Mouse (Mus musculus) kidney, adult 11 months (tissue): Measurements from ENCODE around the gene Sv2a.
"Not testable (repeated sequence)": the region's sequence is repeated elsewhere in the genome, so short reads cannot be mapped to it uniquely, and the experiment has no call there.

ENCODE experiments used
- DNase-seq: peaks from one replicate; pipeline ENCODE4 v3.0.0; 2022

Sv2a gene

DNA sequence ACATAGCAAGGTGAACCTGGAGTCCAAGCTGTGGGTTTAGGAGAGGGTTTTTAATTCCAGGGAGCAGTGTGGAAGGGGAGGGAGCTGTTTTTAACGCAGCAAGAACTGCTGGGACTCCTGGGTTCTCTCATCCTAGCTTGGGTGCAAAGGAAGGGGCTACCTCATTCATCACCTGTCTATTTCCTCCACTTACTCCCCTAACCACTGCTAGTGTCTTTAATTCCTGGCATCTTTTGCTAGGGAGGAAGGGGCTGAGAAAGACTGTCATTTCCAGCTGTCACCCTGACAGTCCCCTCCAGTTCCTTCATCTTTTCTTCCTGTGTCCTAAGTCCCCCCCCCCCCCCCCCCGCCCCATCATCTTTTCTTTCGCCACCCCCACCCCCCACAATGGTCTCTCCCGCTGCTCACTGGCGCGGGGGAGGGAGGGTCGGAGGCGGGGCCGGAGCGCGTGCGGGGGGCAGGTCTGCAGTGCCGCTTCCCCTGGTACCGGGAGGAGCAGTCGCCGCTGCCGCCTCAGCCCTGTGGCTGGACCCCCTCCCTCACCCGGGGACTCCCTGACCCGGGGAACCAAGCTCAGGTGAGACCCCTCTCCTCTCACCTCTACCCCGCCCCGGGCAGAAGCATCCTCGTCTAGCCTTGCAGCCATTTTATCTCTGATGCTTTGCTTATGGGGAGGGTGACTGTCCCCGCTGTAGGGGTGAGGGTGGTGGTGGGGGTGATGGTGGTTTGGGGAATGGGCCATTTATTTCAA is at the start of gene Sv2a:
Gene Sv2a, plus strand, starts transcription at position 425 of the 751 bp plus-strand sequence.
- no peak for DNase-seq

DNA sequence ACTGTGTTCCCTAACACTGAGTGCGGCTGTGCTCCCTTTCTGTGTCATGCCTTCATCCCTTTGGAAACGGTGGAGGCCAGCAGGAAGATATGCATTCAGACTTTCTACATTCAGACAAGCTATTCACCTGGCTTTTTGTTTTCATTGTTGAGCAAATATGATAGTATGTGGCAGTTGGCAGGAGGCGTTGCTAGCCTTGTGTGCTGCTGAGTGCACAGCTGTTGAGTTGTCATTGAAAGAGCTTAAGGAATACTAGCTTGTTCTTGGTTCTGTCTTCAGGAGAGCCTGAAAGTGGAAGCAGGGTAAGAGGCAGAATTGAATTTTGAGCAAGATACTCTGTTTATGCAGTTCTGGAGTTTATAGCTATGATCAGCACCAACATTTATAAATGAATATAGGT is 48.5 kb upstream of the Sv2a start:
- DNase-seq = no peak

DNA sequence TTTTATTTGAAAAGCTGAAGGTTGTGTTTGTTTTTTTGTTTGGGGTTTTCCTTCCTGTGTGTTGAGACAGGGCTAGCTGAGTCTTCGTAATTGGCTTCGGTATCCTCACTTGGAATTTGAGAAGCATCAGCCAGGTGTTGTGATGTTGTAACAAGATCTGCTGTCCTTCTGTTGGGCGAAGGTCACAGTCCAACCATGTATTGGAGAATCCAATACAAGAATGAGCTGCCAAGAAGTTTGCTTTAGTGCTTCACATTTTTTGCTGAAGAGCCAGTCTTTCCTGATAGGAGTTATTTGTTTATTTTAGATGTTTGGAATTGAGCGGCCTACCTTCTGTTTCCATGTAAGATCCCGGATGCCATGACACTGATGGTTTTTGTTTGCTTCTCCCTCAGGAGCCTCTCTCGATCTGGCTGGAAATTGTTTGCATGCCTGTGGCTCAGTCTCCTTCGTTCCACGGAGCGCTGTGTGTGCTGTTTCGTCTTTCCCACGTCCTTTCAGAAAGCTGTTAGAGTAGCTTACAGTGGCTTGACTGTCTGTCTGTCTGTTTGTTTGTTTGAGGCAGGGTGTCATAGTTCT is 47.5 kb upstream of the Sv2a start:
- peak; percentile 60 for DNase-seq

DNA sequence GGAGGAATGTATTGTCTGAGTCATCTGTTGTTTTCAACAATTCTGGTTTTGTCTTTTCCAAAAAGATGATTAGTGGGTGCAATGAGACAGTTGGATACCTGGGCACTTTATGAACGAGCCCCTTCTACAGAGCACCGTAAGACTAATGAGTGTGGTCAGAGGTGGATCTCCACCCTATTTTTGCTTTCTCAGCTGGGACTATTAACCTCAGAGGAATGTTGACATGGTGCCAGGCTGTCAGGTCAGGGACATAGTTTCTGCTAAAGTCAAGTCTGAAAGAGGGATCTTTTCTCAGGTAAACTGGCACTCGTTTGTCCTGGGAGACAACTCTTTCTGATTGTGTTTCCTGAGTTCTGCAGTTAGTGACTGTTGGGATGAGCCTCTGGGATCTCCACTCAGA is 45.9 kb upstream of the Sv2a start:
- peak; percentile 81 for DNase-seq

DNA sequence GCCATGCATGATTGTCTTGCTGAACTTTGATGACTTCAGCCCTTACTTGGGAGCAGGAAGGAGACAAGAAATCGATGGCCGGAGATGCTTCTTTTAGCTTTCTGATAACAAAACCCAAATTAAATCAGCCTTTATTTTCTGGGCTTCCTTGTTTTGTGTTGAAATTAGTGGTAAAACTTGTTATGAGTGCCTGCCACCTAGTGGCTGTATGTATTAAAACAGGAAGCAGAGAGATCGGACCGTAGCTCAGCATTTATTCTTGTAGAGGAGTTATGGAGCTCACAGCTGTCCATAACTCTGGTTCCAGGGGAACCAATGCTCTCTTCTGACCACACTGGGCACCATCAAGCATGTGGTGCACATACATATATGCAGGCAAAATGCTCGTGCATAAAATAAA is 33.0 kb upstream of the Sv2a start:
- no peak for DNase-seq

DNA sequence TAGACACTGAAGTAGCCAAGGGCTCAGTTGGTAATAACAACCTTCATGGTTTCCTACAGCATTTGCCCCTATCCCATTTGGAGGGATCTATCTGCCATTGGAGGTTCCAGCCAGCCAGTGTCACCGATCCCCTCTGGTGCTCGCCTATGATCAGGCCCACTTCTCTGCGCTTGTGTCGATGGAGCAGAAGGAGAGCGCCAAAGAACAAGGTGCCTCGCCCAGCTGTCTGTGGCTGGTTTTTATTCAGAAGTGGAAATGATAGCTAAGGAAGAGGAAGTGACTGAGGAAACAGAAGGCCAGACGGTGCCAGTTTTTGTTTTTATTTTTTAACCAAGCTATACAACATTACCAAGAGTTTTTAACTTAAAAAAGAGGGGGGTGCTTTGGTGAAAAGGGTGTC is 29.1 kb upstream of the Sv2a start:
- no peak for DNase-seq

DNA sequence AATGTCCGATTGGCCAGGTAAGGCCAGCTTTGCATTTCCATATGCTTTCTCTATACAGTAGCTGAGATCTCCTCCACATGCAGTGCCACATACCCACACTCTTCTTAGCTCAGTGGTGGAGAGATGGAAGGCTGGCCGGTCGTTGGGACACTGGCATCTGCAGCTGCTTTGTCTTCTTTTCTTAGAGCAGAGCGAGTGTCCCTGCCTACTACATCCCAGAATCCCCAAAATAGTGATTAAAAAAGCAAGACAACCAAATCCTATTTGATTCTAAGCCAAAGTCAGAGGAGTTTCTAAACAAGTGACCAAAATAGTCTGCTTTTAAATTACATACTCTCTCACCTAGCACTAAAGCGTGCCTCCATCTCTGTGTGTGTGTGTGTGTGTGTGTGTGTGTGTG is 28.3 kb upstream of the Sv2a start:
- no peak for DNase-seq

DNA sequence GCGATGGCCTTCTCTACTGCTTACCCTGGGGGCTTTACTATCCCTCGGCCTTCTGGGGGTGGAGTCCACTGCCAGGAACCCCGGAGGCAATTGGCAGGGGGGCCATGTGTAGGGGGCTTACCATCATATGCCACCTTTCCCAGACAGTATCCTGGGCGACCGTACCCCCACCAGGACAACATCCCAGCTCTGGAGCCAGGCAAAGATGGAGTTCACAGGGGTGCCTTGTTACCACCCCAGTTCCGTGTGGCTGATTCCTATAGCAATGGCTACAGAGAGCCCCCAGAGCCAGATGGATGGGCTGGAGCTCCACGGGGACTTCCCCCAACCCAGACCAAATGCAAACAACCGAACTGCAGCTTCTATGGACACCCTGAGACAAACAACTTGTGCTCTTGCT is 25.4 kb upstream of the Sv2a start:
- DNase-seq = no peak

DNA sequence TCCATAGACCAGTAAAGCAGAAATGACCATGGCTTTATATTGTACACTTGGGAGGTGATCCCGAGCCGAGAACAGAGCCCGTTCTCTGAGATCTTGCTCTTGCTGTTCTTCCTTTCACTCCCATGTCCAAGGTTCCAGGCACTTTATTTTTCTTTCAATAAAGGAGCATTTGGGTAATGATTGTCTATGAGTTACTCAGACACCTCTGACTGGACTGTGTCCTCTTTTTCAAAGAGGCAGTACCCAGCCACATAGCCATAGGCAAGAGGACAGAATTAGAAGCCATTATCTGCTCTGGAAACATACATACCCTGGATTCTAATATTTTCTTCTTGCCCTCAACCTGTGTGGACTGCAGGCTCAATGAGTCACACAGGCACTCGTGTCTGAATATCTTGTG is 21.1 kb upstream of the Sv2a start:
- DNase-seq = no peak

DNA sequence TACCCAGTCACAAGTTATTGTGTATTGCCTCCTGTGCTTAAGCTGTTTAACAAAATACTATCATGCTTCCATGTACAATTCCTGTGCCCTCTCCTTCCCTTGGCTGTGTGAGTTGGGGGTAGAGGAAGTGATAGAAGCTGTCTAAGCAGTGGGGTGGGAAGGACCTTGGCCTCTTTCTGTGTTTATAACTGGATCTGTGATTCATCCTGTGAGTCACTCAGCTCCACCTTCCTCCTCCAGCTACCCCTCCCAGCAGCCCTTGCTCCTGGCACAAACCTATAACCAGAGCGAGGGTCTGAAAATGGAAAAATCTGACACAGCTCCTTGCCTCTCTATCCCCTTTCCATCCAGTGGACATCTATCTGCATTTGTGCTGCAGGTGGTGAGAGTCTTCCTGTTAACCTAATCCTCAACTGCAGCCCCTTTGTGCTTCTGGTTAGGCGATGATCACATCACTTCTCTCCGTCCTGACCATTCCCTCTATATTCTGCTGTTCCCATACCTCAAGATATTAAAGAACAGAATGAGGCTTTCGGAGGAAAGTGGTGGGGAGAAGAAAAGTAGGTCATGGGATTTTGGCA is 20.6 kb upstream of the Sv2a start:
- peak; percentile 77 for DNase-seq

DNA sequence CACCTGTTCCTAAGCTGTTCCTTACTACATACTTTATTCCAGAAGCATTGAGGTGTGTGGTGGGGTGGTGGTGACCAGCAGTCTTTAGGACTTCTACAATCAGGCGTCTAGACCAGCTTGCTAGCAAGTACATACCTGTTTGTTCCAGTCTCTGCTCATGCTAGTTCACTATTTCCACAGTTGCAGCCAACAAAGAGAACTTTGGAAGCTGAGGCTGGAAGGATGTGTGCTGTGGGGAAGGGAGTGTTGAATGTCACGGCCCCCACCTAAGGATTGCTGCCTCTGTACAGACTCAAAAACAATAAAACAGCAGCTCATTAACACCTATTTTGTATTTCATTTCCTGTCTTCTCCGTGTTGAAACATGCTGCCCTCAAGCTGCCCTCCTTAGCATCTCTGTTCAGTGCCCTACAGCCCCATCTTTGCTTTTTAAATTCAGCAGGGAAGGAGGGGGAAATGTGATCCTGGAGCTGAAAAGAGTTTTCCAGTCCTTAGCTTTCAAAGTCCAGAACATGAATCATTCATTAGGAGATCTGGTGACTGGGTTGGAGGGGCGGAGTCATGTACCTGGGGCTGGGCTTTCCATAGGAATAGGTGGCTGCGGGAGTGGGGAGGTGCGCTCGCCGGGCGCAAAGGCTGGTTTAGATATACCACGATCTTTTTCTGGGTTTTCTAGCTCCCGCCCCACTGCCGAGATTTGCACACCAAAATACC is 20.0 kb upstream of the Sv2a start:
- peak; percentile 92 for DNase-seq

DNA sequence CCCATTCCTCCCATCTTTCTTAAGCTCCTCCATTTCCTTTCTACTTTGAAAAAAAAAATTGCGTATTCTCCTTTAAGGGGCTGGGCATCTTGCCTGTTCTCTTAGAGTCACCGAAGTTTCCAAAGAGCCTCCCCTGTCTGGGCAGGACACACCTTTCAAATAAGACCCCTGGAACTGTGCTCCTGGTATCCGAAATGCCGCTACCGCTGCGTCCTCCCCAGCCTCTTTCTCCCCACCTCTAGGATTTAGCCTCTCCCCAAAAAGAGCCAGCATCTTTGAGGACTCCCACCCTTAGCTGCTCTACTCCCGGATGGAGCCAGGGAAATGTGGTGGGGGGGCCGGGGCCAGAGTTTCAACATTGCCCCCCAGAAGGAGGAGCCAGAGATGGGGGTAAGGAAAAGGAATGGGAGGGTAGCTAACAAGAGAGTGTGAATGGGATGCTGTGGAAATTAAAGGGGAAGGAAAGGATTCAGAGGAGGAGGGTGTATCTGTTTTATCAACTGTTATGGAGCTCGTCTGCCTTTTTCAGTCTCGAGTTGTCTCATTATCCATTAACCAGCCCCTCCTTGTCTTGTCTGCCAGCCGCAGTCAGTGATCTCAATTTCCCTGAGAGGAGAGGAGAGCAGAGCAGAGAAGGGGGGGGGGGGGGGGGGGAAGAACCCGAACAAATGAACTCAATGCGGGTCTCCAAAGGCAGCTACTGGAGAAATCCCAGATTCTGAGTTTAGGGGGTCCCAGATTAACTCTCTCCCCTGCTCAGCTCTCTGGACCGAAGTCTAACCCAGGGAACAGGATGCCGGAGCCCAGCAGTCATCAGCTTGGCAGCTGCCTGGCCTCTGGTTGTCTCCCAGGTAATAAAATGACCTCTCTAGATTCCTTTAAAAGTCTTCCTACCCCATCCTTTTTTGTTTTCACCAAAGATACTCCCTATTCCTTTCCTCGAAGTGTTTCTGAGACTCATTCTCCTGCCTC is 18.8 kb upstream of the Sv2a start, which contains the start of gene Mtmr11:
Gene Mtmr11, plus strand, starts transcription at position 136 of the 972 bp plus-strand sequence.
- peak; percentile 63 for DNase-seq

DNA sequence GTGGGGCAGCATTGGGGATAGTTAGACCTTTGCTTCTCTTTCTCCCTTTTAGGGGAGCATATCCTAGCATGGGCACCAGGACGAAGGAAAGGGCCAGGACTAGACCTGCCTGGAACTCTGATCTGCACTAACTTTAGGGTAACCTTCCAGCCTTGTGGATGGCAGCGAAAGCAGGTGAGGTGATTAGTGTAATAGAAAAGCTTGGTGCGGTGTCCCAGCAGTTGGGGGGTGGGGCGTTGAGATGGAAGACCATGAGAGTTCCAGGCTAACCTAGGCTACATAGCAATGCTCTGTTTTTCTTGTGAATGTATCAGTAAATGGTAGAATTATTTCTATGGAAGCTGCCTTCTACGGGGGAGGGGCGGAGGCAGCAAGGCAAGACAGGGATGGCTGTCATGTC is 17.9 kb upstream of the Sv2a start:
- DNase-seq = no peak

DNA sequence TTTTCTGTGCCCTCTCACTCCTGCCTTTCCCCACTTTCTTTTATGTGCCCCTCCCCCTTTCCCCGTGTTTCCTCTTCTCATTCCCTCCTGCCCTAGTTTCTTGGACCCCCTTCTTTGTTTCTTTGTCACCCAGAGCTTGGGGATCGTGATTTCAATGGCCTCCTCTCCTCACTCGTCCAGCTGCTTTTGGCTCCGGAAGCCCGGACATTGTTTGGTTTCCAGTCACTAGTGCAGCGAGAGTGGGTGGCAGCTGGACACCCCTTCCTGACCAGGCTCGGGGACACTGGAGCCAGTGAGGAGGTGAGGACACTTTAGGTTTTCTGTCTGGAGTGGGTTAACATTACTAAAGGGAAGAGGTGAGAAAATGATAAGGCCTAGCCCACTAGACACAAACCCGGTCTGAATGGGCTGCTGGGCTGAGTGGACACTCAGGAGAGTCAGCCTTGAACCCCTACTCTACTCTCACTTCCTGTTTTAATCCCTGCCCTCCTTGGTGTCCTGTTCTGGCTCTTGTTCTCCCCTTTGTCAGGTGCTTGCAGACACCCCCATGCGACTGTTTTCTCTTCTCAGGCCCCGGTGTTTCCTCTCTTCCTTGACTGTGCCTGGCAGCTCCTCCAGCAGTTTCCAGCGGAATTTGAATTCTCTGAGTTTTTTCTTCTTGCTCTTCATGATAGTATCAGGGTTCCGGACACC is 12.3 kb upstream of the Sv2a start:
- no peak for DNase-seq

DNA sequence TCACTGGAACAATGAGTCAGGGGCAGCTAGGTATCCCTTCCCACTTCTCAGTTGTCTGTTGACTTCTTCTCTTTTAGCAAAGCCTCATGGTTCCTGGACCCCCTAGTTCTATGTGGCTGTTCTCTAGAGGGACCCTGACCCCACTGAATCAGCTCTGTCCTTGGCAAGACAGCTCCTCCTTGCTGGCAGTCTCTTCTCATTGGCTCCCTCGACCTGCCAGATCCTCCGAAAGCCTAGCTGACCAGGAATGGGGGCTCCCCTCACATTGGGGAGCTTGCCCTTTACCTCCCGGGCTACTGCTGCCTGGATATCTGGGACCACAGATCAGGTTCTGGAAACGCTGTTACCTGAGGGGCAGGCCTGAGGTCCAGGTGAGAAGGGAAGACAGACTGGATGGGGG is 10.7 kb upstream of the Sv2a start:
- no peak for DNase-seq

DNA sequence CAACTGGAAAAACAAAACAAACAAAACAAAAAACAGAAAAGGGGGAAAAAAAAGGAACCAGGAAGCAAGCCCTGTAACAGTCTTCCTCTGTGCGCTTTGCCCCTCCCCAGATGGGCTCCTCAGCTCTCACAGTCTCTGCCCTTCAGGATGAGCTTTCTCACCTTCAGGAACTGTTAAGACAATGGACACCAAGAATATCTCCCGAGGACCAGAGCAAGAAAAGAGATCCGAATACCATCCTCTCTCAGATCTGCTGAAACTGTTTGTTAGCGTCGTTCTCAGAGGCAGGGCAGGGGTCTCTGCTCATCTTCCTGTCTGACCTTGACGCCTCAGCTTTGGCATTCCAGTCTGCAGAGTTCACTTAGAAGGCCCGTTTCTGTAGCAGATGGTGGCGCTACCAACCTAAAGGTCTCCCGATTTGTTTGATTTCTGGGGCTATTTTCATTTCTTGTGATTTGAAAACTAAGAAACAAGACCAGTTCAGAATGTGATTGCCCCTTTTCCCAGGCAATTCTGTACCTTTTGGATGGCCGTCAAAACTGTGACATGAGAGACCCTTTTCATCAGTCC is 9.9 kb upstream of the Sv2a start:
- no peak for DNase-seq

DNA sequence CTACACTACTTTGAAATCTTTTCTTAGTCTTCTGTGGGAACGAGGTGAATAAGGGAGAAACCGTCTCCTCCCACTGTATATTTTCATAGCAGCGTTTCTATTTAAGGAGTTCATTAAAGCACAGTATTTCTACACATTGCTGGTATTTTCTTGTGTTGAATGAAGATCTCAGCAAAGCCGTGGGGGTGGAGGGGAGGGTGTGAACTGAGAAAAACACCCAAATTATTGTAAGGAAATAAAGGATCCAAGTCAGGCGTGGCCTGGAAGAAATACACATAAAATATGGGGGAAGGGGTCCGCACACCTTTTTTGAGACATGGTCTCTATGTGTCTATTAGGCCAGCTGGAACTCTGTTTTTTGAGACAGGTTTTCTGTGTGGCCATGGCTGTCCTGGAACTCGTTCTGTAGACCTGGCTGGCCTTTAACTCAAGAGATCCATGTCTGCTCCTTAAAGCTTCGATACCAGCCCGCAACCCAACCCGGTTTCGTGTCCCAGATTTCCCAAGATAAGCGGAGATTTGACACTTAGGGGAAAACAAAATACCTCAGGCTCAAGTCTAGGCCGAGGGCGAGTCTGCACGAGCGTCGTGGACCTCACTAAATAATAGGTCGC is 9.3 kb upstream of the Sv2a start:
- DNase-seq = no peak

DNA sequence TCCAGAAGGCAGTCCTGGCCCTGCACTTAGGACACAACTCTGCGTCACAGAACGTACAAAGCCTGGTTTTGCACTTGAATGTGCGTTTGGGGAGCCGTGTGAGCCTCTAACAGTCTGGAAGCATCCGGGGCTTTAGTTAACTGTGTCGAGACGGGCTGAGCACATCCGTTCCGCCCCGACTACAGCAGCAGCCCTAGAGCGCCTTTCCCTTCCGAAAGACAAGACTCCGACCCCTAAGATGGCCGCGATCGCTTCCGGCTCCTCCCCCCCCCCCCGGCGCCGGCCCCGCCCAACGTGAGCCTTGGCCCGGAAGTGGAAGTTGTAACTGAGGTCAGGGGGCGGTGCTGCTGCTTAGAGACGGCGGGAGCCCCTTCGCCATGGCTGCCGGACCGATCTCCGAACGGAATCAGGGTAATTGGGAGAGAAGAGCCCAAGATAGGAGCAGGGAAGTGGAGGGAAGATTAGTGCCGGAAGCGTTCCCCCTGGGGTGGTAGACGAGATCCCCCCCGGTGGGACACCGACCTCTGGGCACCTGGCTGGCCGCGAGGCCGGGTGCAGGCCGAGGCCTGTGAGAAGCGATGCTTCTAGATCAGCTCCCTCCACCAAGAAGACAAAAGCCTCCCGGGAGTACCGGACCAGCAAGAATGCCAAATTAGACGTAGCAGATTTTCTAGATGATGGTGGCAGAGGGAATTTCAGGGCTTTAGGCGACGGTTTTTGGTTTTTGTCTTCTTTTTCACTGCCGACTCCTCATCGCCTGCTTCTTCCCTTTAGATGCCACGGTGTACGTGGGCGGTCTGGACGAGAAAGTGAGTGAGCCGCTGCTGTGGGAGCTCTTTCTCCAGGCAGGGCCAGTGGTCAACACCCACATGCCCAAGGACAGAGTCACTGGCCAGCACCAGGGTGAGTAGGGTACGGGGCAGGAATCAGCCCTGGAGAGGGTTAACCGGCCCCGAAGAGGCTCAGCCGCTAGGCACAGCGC is 8.5 kb upstream of the Sv2a start, which contains the start of gene Sf3b4:
Gene Sf3b4, plus strand, starts transcription at position 136 of the 982 bp plus-strand sequence.
- peak; percentile 85 for DNase-seq

DNA sequence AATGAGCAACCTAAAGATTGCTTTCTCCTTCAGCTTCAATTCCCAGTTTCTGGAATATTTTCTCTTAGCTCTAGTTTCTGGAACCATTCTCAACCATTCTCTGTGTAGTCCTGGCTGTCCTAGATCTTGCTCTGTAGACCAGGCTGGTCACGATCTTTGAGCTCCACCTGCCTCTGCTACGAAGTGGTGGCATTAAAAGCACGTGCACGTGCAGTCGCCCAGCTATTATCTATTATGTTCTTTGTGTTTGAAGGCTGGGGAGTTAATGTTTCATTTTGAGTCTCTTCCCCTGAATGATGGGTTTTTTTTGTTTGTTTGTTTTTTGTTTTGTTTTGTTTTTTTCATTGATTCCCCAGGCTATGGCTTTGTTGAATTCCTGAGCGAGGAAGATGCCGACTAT is 7.8 kb upstream of the Sv2a start:
- DNase-seq = no peak

DNA sequence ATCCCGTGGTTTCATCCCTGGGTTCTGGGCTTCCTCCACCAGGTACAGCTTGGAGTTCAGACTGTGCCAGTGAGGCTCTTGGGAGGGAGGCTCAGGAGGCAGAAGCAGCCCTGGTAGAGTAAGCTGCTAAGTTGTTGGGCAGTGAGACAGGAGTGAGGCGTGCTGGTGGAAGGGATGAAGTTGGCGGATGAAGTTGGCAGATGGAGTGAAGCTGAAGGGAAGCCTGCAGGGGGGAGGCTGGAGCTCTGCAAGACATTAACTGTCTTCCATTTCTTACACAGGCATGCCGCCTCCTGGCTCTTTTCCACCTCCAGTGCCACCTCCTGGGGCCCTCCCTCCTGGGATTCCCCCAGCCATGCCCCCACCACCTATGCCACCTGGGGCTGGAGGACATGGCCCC is 6.9 kb upstream of the Sv2a start:
- DNase-seq = not testable (repeated sequence)
